Mouse (Mus musculus): Measurements from ENCODE around the gene Elovl1. TPM values are rescaled to one million over a fixed set of nuclear protein-coding genes. Genes with fewer than 3 reads are reported as not detected.

The Elovl1 gene
- polyA plus RNA-seq, 1 experiment from 2014 or later = 57.1 TPM

DNA sequence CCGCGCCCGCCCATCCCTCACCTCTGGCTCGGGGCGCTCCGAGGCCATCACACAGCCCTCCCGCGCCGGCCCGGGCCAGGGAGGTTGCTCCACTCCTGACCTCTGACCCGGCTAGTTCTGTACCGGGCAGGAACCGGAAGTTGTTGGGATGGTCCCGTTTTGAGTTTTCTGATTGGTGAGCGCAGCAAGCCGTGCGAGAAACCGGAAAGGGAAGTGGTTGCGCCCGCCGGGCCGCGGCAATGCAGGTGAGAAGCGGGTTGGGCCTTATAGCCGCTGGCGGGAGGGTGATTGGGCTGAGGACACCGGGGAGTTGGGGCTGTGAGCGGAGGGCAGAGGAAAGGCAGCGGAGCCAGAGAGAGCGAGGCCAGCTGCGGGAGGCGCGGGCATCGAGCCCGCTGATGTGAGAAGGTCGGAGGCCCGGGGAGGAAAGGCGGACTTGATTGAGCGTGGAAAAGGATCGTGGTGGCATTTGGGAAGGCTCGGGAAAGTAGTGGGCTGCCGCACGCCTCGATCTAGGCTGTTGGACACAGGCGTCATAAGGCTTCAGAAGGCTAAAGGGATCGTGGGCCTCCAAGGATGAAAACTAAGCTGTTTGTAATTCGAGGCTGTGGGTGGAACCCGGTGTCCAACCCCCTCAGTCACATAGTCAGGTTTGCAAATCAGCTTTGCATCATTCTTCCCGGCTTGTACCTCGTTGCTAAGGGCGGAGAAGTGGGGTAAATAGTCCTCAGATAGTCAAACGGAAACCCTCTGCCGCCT is 18.6 kb upstream of the Elovl1 start, which contains the start of the genes Szt2 and Med8:
TSS of gene Szt2 (minus strand) at position 132 of the 759 bp plus-strand sequence.
TSS of gene Med8 (plus strand) at position 196 of the 759 bp plus-strand sequence.
- peak within 1 kb of the TSS; percentile 89 for H3K4me3 ChIP-seq
- peak within 1 kb of the TSS; percentile 85 for H3K9ac ChIP-seq
- WGBS = under 1% methylated on average over 52 of the region's 53 CpGs
- ATAC-seq (ENCODE audit: insufficient number of reproducible peaks, low FRiP score) = peak; percentile 96
- H3K27ac ChIP-seq (ENCODE audit: poor library complexity, severe bottlenecking) = peak within 1 kb of the TSS; percentile 10
- no peaks in the 10 kb centered on the region for H3K27me3 ChIP-seq (replicated peaks)
- peaks cover 43% of the 10 kb centered on the region for H3K36me3 ChIP-seq
- H3K4me1 ChIP-seq (replicated peaks) = peaks cover 15% of the 10 kb centered on the region
- H3K4me2 ChIP-seq = peak within 1 kb of the TSS; percentile 96
- no peaks in the 10 kb centered on the region for H3K9me3 ChIP-seq (replicated peaks)

DNA sequence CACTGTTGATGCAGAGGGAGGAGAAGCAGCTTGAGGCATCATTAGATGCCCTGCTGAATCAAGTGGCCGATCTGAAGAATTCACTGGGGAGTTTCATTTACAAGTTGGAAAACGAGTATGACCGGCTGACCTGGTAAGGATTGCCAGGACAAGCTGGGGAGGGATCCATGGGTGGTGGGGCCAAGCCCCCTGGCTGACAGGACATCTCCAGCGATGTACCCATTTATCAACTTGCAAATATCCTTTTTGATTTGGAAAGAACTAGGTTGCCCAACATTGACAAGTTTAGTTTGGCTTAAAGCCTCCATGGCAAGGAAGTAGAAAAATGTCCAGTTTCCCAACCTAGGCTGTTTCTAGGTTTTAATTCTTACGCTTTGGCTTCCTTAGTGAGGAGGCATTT is 17.0 kb upstream of the Elovl1 start:
- no peak overlapping the region for H3K4me2 ChIP-seq
- peaks cover 15% of the 10 kb centered on the region for H3K4me1 ChIP-seq (replicated peaks)
- no peaks in the 10 kb centered on the region for H3K27me3 ChIP-seq (replicated peaks)
- H3K4me3 ChIP-seq = no peak overlapping the region
- WGBS = 87% methylated on average over 5 of the region's 5 CpGs
- no peak overlapping the region for H3K9ac ChIP-seq
- H3K27ac ChIP-seq (ENCODE audit: poor library complexity, severe bottlenecking) = no peak overlapping the region
- H3K36me3 ChIP-seq = peaks cover 46% of the 10 kb centered on the region
- ATAC-seq (ENCODE audit: insufficient number of reproducible peaks, low FRiP score) = no peak
- H3K9me3 ChIP-seq (replicated peaks) = no peaks in the 10 kb centered on the region

DNA sequence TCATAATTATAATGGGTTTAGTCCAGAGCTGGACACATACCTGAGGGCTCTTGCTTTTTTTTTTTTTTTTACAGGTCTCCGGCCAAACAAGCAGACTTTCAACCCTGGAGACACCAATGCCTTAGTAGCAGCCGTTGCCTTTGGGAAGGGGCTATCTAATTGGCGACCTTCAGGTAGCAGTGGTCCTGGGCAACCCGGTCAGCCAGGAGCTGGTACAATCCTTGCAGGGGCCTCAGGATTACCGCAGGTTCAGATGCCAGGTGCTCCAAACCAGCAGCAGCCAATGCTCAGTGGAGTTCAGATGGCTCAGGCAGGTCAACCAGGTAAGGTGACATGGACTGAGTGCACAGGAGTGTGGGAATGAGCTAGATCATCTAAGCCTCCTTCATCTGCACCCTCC is 14.3 kb upstream of the Elovl1 start:
- WGBS = 91% methylated on average over 5 of the region's 5 CpGs
- no peak overlapping the region for H3K4me3 ChIP-seq
- no peaks in the 10 kb centered on the region for H3K9me3 ChIP-seq (replicated peaks)
- H3K4me1 ChIP-seq (replicated peaks) = peaks cover 10% of the 10 kb centered on the region
- no peak overlapping the region for H3K9ac ChIP-seq
- H3K4me2 ChIP-seq = no peak overlapping the region
- no peak for ATAC-seq (ENCODE audit: insufficient number of reproducible peaks, low FRiP score)
- H3K27me3 ChIP-seq (replicated peaks) = no peaks in the 10 kb centered on the region
- H3K27ac ChIP-seq (ENCODE audit: poor library complexity, severe bottlenecking) = no peak overlapping the region
- H3K36me3 ChIP-seq = peaks cover 69% of the 10 kb centered on the region

DNA sequence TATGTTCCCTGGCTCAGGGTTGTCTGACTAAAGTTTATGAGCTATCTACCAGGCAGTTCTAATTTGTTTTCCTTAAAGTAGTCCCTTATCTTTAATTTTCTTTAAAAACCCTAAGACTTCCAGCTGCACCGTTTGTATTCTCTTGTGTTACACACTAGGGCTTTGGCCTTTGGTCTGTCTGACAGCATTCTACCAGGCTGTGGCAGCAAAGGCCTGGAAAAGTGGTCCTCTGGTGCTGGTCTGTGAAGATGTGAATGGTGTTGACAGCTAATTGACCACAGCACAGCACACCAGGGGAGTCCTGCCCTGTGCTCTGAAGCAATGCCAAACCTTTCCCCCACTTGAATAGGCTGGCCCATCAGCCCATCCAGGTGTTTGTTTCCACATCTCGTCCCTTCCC is 12.1 kb upstream of the Elovl1 start:
- no peaks in the 10 kb centered on the region for H3K27me3 ChIP-seq (replicated peaks)
- H3K4me3 ChIP-seq = no peak overlapping the region
- H3K4me2 ChIP-seq = no peak overlapping the region
- no peaks in the 10 kb centered on the region for H3K9me3 ChIP-seq (replicated peaks)
- peaks cover 88% of the 10 kb centered on the region for H3K36me3 ChIP-seq
- H3K9ac ChIP-seq = no peak overlapping the region
- 76% methylated on average over 2 of the region's 2 CpGs for WGBS
- no peaks in the 10 kb centered on the region for H3K4me1 ChIP-seq (replicated peaks)
- no peak for ATAC-seq (ENCODE audit: insufficient number of reproducible peaks, low FRiP score)
- H3K27ac ChIP-seq (ENCODE audit: poor library complexity, severe bottlenecking) = no peak overlapping the region

DNA sequence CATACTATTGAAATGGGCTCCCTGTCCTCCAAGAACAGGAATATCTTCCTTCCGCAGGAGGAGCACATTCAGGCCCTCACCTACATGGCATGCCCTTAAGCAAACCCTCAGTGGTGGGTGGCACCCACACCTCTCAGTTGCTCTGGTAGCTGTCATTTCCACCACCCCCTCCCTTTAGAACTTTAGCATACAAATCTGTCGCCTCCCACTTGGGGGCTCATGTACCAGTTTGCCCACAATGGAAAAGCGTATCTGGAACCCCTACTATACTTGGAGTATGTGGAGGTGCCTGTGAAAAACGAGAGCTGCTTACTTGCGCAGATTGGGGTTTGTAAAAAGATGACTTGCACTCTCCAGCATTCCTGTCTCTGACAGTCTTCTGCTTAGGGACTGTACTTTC is 11.6 kb upstream of the Elovl1 start:
- Histone ChIP-seq H3K4me1 (replicated peaks) (no peaks in the 10 kb centered on the region), H3K9me3 (replicated peaks) (no peaks in the 10 kb centered on the region), H3K27me3 (replicated peaks) (no peaks in the 10 kb centered on the region), H3K4me2 (no peak overlapping the region), H3K4me3 (no peak overlapping the region), H3K9ac (no peak overlapping the region), H3K27ac (ENCODE audit: poor library complexity, severe bottlenecking) (no peak overlapping the region), H3K36me3 (peaks cover 93% of the 10 kb centered on the region)
- 90% methylated on average over 5 of the region's 5 CpGs for WGBS
- no peak for ATAC-seq (ENCODE audit: insufficient number of reproducible peaks, low FRiP score)

DNA sequence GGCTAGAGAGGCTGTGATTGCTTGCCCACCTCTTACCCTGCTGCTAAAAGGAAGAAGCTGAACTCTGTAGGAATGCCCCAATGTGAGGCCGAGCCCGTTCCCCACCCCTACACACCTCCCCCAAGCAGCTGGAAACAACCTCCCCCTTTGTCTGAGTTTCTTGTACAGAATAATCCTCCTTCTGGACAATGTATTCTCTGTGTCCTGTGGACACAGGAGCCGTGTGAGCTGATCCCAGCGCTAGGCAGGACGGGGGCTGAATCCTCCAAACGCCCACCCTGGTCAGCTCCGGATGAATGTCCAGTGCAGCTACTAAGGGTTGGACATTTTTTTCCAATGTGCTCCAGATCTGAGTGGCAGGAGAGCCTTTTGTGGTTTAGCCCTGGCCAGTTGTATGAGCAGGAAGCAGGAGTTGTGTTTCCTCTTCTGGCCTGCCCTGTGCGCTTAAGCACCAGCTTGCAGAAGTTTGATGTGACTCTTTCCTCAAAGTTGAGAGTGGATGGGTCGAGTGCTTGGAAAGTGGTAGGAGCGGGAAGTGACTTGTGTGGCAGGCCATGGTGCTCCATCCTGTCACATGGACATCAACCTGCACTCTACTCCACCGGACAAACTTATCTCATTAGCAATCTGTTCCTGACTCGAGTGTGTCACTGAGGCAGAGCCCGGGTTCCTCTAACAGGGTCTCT is 10.6 kb upstream of the Elovl1 start:
- Histone ChIP-seq H3K9me3 (replicated peaks) (no peaks in the 10 kb centered on the region), H3K4me2 (no peak overlapping the region), H3K27me3 (replicated peaks) (no peaks in the 10 kb centered on the region), H3K9ac (no peak overlapping the region), H3K4me3 (no peak overlapping the region), H3K27ac (ENCODE audit: poor library complexity, severe bottlenecking) (no peak overlapping the region), H3K4me1 (replicated peaks) (no peaks in the 10 kb centered on the region), H3K36me3 (peaks cover 92% of the 10 kb centered on the region)
- WGBS = 85% methylated on average over 13 of the region's 13 CpGs
- ATAC-seq (ENCODE audit: insufficient number of reproducible peaks, low FRiP score) = no peak

DNA sequence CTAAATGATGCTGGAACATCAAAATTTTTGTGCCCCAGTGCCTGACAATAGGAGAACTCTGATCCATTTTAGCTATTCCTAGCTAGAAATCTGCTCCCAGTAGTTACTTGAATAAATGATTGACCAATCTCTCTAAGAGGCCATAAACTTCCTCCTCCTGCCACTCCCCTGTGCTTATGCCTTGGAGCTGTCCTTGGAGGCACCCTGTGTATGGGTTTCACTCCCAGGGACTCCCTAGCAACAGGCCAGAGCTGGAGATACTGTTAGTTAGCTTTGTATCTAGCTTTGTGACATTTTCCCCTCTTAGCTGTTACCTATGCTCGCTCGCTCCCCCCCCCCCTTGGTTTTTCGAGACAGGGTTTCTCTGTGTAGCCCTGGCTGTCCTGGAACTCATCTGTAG is 6.5 kb upstream of the Elovl1 start:
- Histone ChIP-seq H3K4me1 (replicated peaks) (0 out of 2 replicates have a peak, but pooled peaks cover 2% of the 10 kb centered on the region), H3K4me3 (no peak overlapping the region), H3K36me3 (peaks cover 64% of the 10 kb centered on the region), H3K9ac (no peak overlapping the region), H3K9me3 (replicated peaks) (no peaks in the 10 kb centered on the region), H3K27me3 (replicated peaks) (no peaks in the 10 kb centered on the region), H3K27ac (ENCODE audit: poor library complexity, severe bottlenecking) (no peak overlapping the region), H3K4me2 (no peak overlapping the region)
- 98% methylated on average over 3 of the region's 3 CpGs for WGBS
- no peak for ATAC-seq (ENCODE audit: insufficient number of reproducible peaks, low FRiP score)

DNA sequence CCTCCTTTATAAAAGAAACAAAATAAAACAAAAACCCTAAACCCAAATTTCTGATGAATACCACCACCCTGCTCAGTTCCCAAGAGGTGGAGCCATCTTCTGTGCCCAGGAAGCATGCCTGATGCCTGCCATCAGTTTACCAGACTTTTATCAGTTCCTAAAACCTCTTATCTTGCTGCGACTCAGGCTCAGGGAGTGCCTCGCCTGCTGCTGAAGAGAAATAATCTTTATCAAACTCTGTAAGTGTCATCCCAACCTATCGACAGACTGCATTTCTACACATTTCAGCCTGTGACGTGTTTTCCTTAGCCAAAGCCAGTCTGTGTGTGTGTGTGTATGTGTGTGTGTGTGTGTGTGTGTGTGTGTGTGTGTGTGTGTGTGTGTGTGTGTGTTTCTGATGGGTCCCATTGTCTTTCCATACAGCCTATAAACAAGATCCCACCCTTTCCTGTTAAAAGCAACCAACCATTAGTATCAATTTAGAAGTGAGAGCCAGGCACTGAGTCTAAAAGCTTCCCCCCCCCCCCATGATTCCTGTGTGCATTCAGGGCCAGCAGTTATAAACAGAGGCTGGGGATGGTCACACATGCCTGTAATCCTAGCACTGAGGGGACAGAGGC is 3.2 kb upstream of the Elovl1 start:
- Histone ChIP-seq H3K27me3 (replicated peaks) (no peaks in the 10 kb centered on the region), H3K36me3 (peaks cover 39% of the 10 kb centered on the region)

DNA sequence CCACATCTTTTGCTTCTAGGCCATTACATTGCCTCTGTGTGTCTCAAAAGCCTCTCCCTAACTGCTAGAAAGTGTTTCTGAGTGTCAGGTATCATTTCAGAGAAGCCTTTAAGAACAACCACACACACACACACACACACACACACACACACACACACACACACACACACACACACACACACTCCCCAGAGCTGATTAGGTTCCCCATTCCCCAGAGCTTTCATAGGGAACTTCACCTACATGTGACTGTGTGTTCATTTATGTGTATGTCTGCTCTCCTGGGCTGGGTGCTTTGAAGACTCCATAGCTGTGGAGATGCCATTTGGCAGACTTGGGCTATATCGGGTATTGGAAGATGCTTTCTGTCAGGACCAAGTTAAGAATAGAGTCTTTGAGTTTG is 2.5 kb upstream of the Elovl1 start:
- Histone ChIP-seq H3K36me3 (peaks cover 38% of the 10 kb centered on the region), H3K9me3 (replicated peaks) (no peaks in the 10 kb centered on the region), H3K4me2 (no peak overlapping the region), H3K27ac (ENCODE audit: poor library complexity, severe bottlenecking) (no peak overlapping the region), H3K27me3 (replicated peaks) (no peaks in the 10 kb centered on the region), H3K4me1 (replicated peaks) (peaks cover 31% of the 10 kb centered on the region), H3K4me3 (no peak overlapping the region), H3K9ac (no peak overlapping the region)
- no peak for ATAC-seq (ENCODE audit: insufficient number of reproducible peaks, low FRiP score)
- WGBS = 83% methylated on average over 1 of the region's 1 CpGs

More for the DNA sequence above, 3.2 kb upstream of the Elovl1 start:
- 32% methylated on average over 4 of the region's 4 CpGs for WGBS
- H3K9me3 ChIP-seq (replicated peaks) = no peaks in the 10 kb centered on the region
- H3K4me1 ChIP-seq (replicated peaks) = peaks cover 24% of the 10 kb centered on the region
- no peak overlapping the region for H3K9ac ChIP-seq
- H3K4me2 ChIP-seq = no peak overlapping the region
- ATAC-seq (ENCODE audit: insufficient number of reproducible peaks, low FRiP score) = no peak
- no peak overlapping the region for H3K27ac ChIP-seq (ENCODE audit: poor library complexity, severe bottlenecking)
- H3K4me3 ChIP-seq = no peak overlapping the region

DNA sequence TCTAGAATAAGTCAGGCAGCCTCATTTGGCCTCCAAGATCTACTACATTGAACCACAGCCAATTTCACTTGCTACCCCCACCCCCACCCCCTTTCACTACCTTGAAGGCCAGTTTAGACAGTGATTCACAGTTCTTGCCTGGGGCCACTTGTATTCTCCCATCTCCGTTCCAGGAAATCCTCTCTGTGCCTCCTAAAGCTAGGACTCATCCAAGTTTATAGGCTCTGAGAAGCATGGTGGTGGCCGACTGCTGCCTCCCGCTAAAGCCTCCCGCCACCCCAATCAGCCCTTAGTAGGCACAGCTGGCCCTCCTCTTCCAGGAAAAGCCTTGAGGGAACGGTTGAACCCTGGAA is 502 bp upstream of the Elovl1 start:
- Histone ChIP-seq H3K36me3 (peaks cover 40% of the 10 kb centered on the region), H3K4me1 (replicated peaks) (peaks cover 32% of the 10 kb centered on the region), H3K27me3 (replicated peaks) (no peaks in the 10 kb centered on the region), H3K9me3 (replicated peaks) (no peaks in the 10 kb centered on the region), H3K27ac (ENCODE audit: poor library complexity, severe bottlenecking) (peak overlapping the region; percentile 89), H3K4me3 (peak overlapping the region; percentile 74), H3K9ac (peak overlapping the region; percentile 76), H3K4me2 (peak overlapping the region; percentile 90)
- ATAC-seq (ENCODE audit: insufficient number of reproducible peaks, low FRiP score) = no peak; the same call in 1 of the 2 replicates
- WGBS = 3% methylated on average over 5 of the region's 5 CpGs

DNA sequence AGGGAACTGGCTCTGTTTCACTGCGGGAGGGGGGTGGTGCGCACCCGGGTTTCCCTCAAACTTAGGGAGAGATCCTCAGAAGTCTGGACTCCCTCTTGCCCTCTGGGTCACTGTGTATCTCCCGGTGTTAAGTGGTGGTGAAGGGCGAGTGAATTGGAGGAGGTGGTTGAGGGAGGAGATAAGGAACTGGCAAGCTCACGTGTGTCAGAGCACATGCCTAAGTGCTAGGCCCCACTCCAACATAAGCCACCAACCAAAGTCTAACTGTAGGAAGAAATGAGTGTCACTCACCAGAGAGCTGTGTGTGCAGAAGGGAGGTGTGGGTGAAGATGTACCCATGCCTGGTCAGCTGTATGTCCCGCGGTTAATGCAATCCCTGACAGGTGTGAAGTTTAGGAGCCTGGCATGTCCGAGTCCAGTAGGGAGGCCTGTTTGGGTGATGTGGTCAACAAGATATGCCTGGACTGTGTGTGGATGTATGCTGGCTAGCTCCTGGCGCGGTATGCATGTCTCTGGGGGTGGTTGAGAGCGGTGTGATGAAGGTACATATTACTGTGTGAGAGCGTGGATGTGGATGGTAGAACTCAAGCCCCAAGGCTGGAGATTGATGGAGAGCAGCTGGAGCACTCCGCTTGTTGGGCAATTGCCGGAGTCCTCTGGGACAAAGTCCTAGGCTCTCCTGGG is 780 bp downstream of the Elovl1 start:
- H3K27ac ChIP-seq (ENCODE audit: poor library complexity, severe bottlenecking) = peak overlapping the region; percentile 89
- H3K4me3 ChIP-seq = peak overlapping the region; percentile 74
- ATAC-seq (ENCODE audit: insufficient number of reproducible peaks, low FRiP score) = peak; percentile 49
- peaks cover 42% of the 10 kb centered on the region for H3K36me3 ChIP-seq
- WGBS = 32% methylated on average over 15 of the region's 15 CpGs
- H3K4me2 ChIP-seq = peak overlapping the region; percentile 90
- H3K27me3 ChIP-seq (replicated peaks) = no peaks in the 10 kb centered on the region
- H3K9ac ChIP-seq = peak overlapping the region; percentile 76
- H3K4me1 ChIP-seq (replicated peaks) = peaks cover 36% of the 10 kb centered on the region
- H3K9me3 ChIP-seq (replicated peaks) = no peaks in the 10 kb centered on the region

All from heart, embryonic 12.5 days (tissue).